ENCODE assay signal across 15 mouse cellular contexts in the genomic region with DNA sequence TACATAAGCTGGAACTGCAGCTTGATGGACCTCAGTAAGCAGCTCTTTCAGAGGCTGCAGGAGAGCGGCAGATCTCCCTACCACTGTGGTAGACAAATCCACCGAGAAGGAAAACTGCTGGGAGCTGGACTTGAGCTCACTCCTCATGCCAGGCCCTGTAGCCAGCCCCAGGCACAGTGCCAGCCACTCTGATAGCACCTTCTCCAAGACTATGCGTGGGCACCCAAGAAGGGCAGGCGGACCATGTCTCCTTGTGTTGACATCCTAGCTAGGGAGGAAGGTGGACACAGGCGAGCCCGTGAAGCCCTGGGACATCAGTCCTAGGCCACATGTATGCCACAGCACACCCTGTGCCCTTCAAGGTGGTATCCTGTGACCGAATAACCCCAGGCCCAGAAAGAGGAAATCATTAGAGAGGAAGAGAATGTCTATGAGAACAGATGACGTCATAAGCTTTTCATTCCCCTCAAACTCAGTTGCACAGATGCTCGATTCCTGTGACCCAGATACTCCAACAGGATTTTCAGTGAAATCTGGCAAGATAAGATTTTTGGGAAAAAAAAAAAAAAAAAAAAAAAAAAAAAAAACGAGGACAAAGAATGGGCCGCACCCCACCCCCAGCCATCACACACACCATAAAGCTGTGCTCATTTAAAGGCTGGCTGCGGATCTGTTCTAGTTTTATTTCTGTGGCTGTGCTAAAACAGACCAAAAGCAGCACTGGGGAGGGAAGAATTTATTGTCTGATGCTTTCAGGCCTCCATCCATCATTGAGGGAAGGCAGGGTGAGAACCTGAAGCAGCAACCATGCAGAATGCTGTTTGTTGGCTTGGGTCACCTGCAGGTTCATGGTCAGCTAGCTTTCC. TPM values are rescaled to one million over a fixed set of nuclear protein-coding genes. Genes with fewer than 3 reads are reported as not detected.
DNase-seq lines count a peak whose midpoint lies in the region; ATAC-seq lines count a peak whose summit lies in the region.
"Had no signal": no experiment of that assay in that cellular context is flagged by ENCODE, and none has a peak within 500 bp of the region (broad histone marks: within the 10 kb centered on the region; RNA-seq: fewer than 3 reads in every experiment).

No protein-coding gene starts in this region.

- no peak for DNase-seq in frontal cortex, postnatal 14 days (ENCODE audit: low spot score in 2 of 2)
- DNase-seq in testis, postnatal 10 days (ENCODE audit: low spot score), result peak; percentile 73
- no peak for DNase-seq in testis, postnatal 14 days (ENCODE audit: low spot score)
- DNase-seq in limb, embryonic 10.5 days (ENCODE audit: low spot score), result no peak
- DNase-seq in telencephalon, adult 2 months (ENCODE audit: low read depth, low spot score), result peak; percentile 73
- DNase-seq in embryo, embryonic 9.5 days (ENCODE audit: extremely low spot score), result no peak
- DNase-seq in thymus, postnatal 14 days, result no peak
- DNase-seq: adrenal gland, postnatal 25 days; kidney, postnatal 4 days had no signal

- ATAC-seq in frontal cortex, adult (ENCODE audit: low TSS enrichment), result peak; percentile 53

- 88% methylated on average over 12 of the region's 12 CpGs for WGBS in limb, embryonic 10.5 days

- no peak overlapping the region for H3K4me3 ChIP-seq in limb, embryonic 10.5 days

- H3K4me1 ChIP-seq in limb, embryonic 10.5 days, result peaks cover 30% of the 10 kb centered on the region

- H3K27ac ChIP-seq in limb, embryonic 10.5 days, result 0 out of 2 replicates have a peak overlapping the region, but pooled peaks have one; percentile 3

- no peaks in the 10 kb centered on the region for H3K27me3 ChIP-seq in limb, embryonic 10.5 days (ENCODE audit: low read depth, poor library complexity, severe bottlenecking)

- no peaks in the 10 kb centered on the region for H3K36me3 ChIP-seq in limb, embryonic 10.5 days

- H3K9me3 ChIP-seq in limb, embryonic 10.5 days (replicated peaks), result no peaks in the 10 kb centered on the region

RNA-seq across cellular contexts. Expression of gene Kif1a, which starts 18.1 kb away (rescaled TPM):
- polyA plus RNA-seq in limb, embryonic 10.5 days (2016; fragmentation: Nextera tagmentation; extraction: Ambion mirVana), result 2.2 and 4.9 TPM in 2 replicates

RNA-seq across cellular contexts. Expression of gene Agxt, which starts 51.4 kb away (rescaled TPM):
- polyA plus RNA-seq in limb, embryonic 10.5 days (2016; fragmentation: Nextera tagmentation; extraction: Ambion mirVana), result 0.11 TPM in 1 of 2 replicates, not detected in the other
- polyA plus RNA-seq: embryonic facial prominence, embryonic 14.5 days; gonadal fat pad, adult 2 months; limb, embryonic 14.5 days; neural tube, embryonic 11.5 days; stomach, embryonic 14.5 days had no signal

Comparison
In these comparisons a context has a peak if more than half of its experiments do, and no peak if none do; other contexts are left out.
1. DNase-seq: peak in testis, postnatal 10 days (single experiment) and telencephalon, adult 2 months (single experiment); none in frontal cortex, postnatal 14 days (0 of 2), testis, postnatal 14 days (single experiment), limb, embryonic 10.5 days (single experiment), embryo, embryonic 9.5 days (single experiment) and thymus, postnatal 14 days (single experiment).